Mouse (Mus musculus) frontal cortex, postnatal 14 days (tissue): ENCODE results near the gene Gm11985.

Source experiments
- DNase-seq, 2 experiments: peaks; one replicate each; pipeline ENCODE4 v3.0.0; 2022; ENCODE audit warnings: low spot score in 2 of 2

Gene Gm11985

GRCm38 (mm10) chr11:7156427-7156826 is 31.9 kb downstream of the Gm11985 start:
- DNase-seq, result no peak

GRCm38 (mm10) chr11:7153081-7153480 is 35.3 kb downstream of the Gm11985 start:
- DNase-seq, result no peak

GRCm38 (mm10) chr11:7152371-7152770 is 36.0 kb downstream of the Gm11985 start:
- no peak for DNase-seq

GRCm38 (mm10) chr11:7150511-7150910 is 37.9 kb downstream of the Gm11985 start:
- DNase-seq, result no peak

- DNase-seq, result no peak
Observed at GRCm38 (mm10) chr11:7149471-7149870, 38.9 kb downstream of the Gm11985 start.

GRCm38 (mm10) chr11:7147945-7148344 is 40.4 kb downstream of the Gm11985 start:
- DNase-seq, result no peak

- DNase-seq, result no peak
Observed at GRCm38 (mm10) chr11:7147536-7147935, 40.8 kb downstream of the Gm11985 start.

GRCm38 (mm10) chr11:7145221-7145620 is 43.1 kb downstream of the Gm11985 start:
- DNase-seq, result no peak

- no peak for DNase-seq
Observed at GRCm38 (mm10) chr11:7144369-7144768, 44.0 kb downstream of the Gm11985 start.

GRCm38 (mm10) chr11:7142725-7143124 is 45.6 kb downstream of the Gm11985 start:
- no peak for DNase-seq

- DNase-seq, result no peak
Observed at GRCm38 (mm10) chr11:7140449-7140848, 47.9 kb downstream of the Gm11985 start.

GRCm38 (mm10) chr11:7138370-7138769 is 50.0 kb downstream of the Gm11985 start:
- DNase-seq, result no peak

- no peak for DNase-seq
Observed at GRCm38 (mm10) chr11:7136246-7136855, 52.0 kb downstream of the Gm11985 start.

- DNase-seq, result no peak
Observed at GRCm38 (mm10) chr11:7135763-7136162, 52.6 kb downstream of the Gm11985 start.

- DNase-seq, result no peak
Observed at GRCm38 (mm10) chr11:7135301-7135700, 53.1 kb downstream of the Gm11985 start.

- DNase-seq, result peak; percentile 32 to 37
Observed at GRCm38 (mm10) chr11:7134319-7134718, 54.0 kb downstream of the Gm11985 start.

GRCm38 (mm10) chr11:7133736-7134135 is 54.6 kb downstream of the Gm11985 start:
- no peak for DNase-seq
